Mouse (Mus musculus): Measurements from ENCODE around the gene Olfr195. TPM values are rescaled to one million over a fixed set of nuclear protein-coding genes. Genes with fewer than 3 reads are reported as not detected.

Gene Olfr195
- polyA plus RNA-seq, 1 experiment from 2014 or later = not detected

DNA sequence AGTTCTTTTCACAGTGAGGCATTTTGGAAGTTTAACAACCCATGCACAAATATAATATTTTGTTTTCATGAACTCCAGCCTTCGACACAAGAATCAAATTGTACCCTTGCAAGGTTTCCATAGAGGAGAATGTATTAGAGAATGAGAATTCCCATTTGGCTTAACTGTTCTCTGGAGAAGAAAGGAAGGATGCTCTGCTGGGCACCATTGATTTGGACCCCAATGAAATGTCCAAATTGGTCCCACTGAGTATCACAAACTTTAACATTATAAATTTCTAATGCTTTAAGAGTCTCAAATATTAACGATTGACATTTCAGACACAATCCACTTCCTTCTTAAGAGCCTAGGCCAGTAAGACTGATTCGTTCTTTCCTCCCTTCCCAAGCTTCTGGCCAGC, 23.5 kb downstream of the Olfr195 start, which contains the start of gene Olfr196:
TSS of gene Olfr196 (minus strand) at position 101 of the 400 bp plus-strand sequence.
- Histone ChIP-seq H3K27me3 (ENCODE audit: control insufficient read depth, insufficient read depth, low read length) (no peaks in the 10 kb centered on the region), H3K4me3 (ENCODE audit: low read depth, low read length) (no peak within 1 kb of the TSS), H3K9me3 (replicated peaks; ENCODE audit: control insufficient read depth, low read length) (no peaks in the 10 kb centered on the region), H3K9ac (replicated peaks; ENCODE audit: low read length) (no peak within 1 kb of the TSS), H3K4me2 (ENCODE audit: low read depth, low read length) (no peak within 1 kb of the TSS), H3K36me3 (replicated peaks; ENCODE audit: control insufficient read depth, insufficient read depth, low read depth, low read length) (no peaks in the 10 kb centered on the region), H3K27ac (replicated peaks; ENCODE audit: low read depth, low read length) (no peak within 1 kb of the TSS), H3K4me1 (ENCODE audit: control insufficient read depth, insufficient read depth, low read length) (no peaks in the 10 kb centered on the region)
- DNase-seq (ENCODE audit: low spot score) (no peak), ATAC-seq (replicated peaks; ENCODE audit: insufficient number of reproducible peaks, low FRiP score, low TSS enrichment, low read depth) (no peak)
- 64% methylated on average over 3 of the region's 3 CpGs for WGBS

Other genes starting within 250 kb of the Olfr195 start
- gene Olfr181, start 218.3 kb upstream of the Olfr195 start, polyA plus RNA-seq (2014; fragmentation: Nextera tagmentation; extraction: Ambion mirVana) = not detected in 2 replicates
- gene Olfr180, start 217.7 kb upstream of the Olfr195 start, polyA plus RNA-seq (2014; fragmentation: Nextera tagmentation; extraction: Ambion mirVana) = not detected in 2 replicates
- not detected in 2 replicates for gene Olfr183, start 151.7 kb upstream of the Olfr195 start, polyA plus RNA-seq (2014; fragmentation: Nextera tagmentation; extraction: Ambion mirVana)
- gene Olfr186, start 116.8 kb upstream of the Olfr195 start, polyA plus RNA-seq (2014; fragmentation: Nextera tagmentation; extraction: Ambion mirVana) = not detected in 2 replicates
- gene Olfr187, start 107.3 kb upstream of the Olfr195 start, polyA plus RNA-seq (2014; fragmentation: Nextera tagmentation; extraction: Ambion mirVana) = not detected in 2 replicates
- gene Olfr190, start 69.0 kb upstream of the Olfr195 start, polyA plus RNA-seq (2014; fragmentation: Nextera tagmentation; extraction: Ambion mirVana) = not detected in 2 replicates
- not detected in 2 replicates for gene Olfr191, start 57.2 kb upstream of the Olfr195 start, polyA plus RNA-seq (2014; fragmentation: Nextera tagmentation; extraction: Ambion mirVana)
- not detected in 2 replicates for gene Olfr193, start 35.2 kb upstream of the Olfr195 start, polyA plus RNA-seq (2014; fragmentation: Nextera tagmentation; extraction: Ambion mirVana)
- gene Olfr194, start 26.0 kb upstream of the Olfr195 start, polyA plus RNA-seq (2014; fragmentation: Nextera tagmentation; extraction: Ambion mirVana) = not detected in 2 replicates
- gene Olfr196, start 23.4 kb downstream of the Olfr195 start, polyA plus RNA-seq (2014; fragmentation: Nextera tagmentation; extraction: Ambion mirVana) = not detected in 2 replicates
- gene Olfr198, start 56.5 kb downstream of the Olfr195 start, polyA plus RNA-seq (2014; fragmentation: Nextera tagmentation; extraction: Ambion mirVana) = not detected in 2 replicates
- not detected in 2 replicates for gene Olfr199, start 72.7 kb downstream of the Olfr195 start, polyA plus RNA-seq (2014; fragmentation: Nextera tagmentation; extraction: Ambion mirVana)
- gene Olfr201, start 125.6 kb downstream of the Olfr195 start, polyA plus RNA-seq (2014; fragmentation: Nextera tagmentation; extraction: Ambion mirVana) = not detected in 2 replicates
- not detected in 2 replicates for gene Olfr202, start 139.7 kb downstream of the Olfr195 start, polyA plus RNA-seq (2014; fragmentation: Nextera tagmentation; extraction: Ambion mirVana)
- gene Olfr203, start 151.8 kb downstream of the Olfr195 start, polyA plus RNA-seq (2014; fragmentation: Nextera tagmentation; extraction: Ambion mirVana) = not detected in 2 replicates
- not detected in 2 replicates for gene Olfr204, start 171.2 kb downstream of the Olfr195 start, polyA plus RNA-seq (2014; fragmentation: Nextera tagmentation; extraction: Ambion mirVana)
- gene Olfr205, start 184.1 kb downstream of the Olfr195 start, polyA plus RNA-seq (2014; fragmentation: Nextera tagmentation; extraction: Ambion mirVana) = not detected in 2 replicates
- not detected in 2 replicates for gene Olfr206, start 202.2 kb downstream of the Olfr195 start, polyA plus RNA-seq (2014; fragmentation: Nextera tagmentation; extraction: Ambion mirVana)
- not detected in 2 replicates for gene Olfr209, start 216.9 kb downstream of the Olfr195 start, polyA plus RNA-seq (2014; fragmentation: Nextera tagmentation; extraction: Ambion mirVana)